In the genomic region with DNA sequence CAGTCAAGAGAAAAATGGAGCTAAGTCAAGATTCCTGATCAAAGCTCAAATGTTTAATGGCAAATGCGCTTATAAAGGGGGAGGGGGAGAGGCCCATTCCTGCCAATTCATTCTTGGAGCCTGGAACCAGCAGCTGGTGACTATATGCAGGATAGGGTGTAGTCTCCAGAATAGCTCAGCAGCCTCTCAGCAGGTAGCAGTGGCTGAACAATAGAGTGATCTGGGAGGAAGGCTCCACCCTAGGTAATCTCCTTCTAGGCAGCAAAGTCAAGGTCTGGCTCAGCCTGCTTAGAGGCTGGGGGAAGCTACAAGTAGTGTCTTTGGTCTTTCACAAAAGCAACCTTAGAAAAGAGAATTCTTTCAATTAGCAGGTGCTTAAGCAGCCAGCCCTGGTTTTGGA, we compare ENCODE assay signal across 5 mouse cellular contexts.
DNase-seq lines count a peak whose midpoint lies in the region.

No protein-coding gene starts in this region.

- peak; percentile 99 for DNase-seq in ES-CJ7 (ENCODE audit: low read depth, low spot score)
- DNase-seq in R1 (ENCODE audit: low read depth, low spot score), result peak; percentile 100
- DNase-seq in ZHBTc4 (ENCODE audit: low read depth, low spot score), result peak; percentile 97
- peak; percentile 75 for DNase-seq in heart, adult 11 months
- DNase-seq in retina, postnatal 1 day, result peak; percentile 7

Comparison
In these comparisons a context has a peak if more than half of its experiments do, and no peak if none do; other contexts are left out.
1. Peak in every context shown above with its lines: DNase-seq.
2. DNase-seq: peak in every context shown above with its lines; median percentile 100 in R1; 99 in ES-CJ7; 97 in ZHBTc4; 75 in heart, adult 11 months; 7 in retina, postnatal 1 day.